Mouse (Mus musculus): ENCODE measurements around the gene Tctn1. TPM values are rescaled to one million over a fixed set of nuclear protein-coding genes. Genes with fewer than 3 reads are reported as not detected.

Tctn1 gene
- 1 to 10 TPM; 1.7 to 5.1 TPM for polyA plus RNA-seq (2017; shearing (Covaris generic))

GRCm38 (mm10) chr5:122263933-122264905 lies at the start of gene Tctn1:
Gene Tctn1, minus strand, starts transcription at chr5:122264460.

GRCm38 (mm10) chr5:122284183-122285028 lies 20.1 kb upstream of the Tctn1 start, which contains the start of gene Pptc7:
Gene Pptc7, plus strand, starts transcription at chr5:122284365.

GRCm38 (mm10) chr5:122206475-122206874 lies 57.8 kb downstream of the Tctn1 start, which contains the start of gene Hvcn1:
Gene Hvcn1, plus strand, starts transcription at chr5:122206804.

Other genes with a start within 250 kb of the Tctn1 start
- gene Cux2, start 214.4 kb downstream of the Tctn1 start, polyA plus RNA-seq (2017; shearing (Covaris generic)), result 1 to 10 TPM in 1 of 2 experiments, under 1 TPM in 1; 0.35 to 1.0 TPM
- 1 to 10 TPM in 1 of 2 experiments, not detected in 1; 2.1 TPM for gene Myl2, start 163.5 kb downstream of the Tctn1 start, polyA plus RNA-seq (2017; shearing (Covaris generic))
- gene Ccdc63, start 123.6 kb downstream of the Tctn1 start, polyA plus RNA-seq (2017; shearing (Covaris generic)), result 1 to 10 TPM in 1 of 2 experiments, under 1 TPM in 1; 0.48 to 2.1 TPM
- 100 to 1,000 TPM; 356 to 362 TPM for gene Ppp1cc, start 106.2 kb downstream of the Tctn1 start, polyA plus RNA-seq (2017; shearing (Covaris generic))
- gene Hvcn1, start 57.7 kb downstream of the Tctn1 start, polyA plus RNA-seq (2017; shearing (Covaris generic)), result 100 to 1,000 TPM in 1 of 2 experiments, 10 to 100 TPM in 1; 84.2 to 149 TPM
- gene Pptc7, start 19.9 kb upstream of the Tctn1 start, polyA plus RNA-seq (2017; shearing (Covaris generic)), result 10 to 100 TPM; 44.3 to 60.4 TPM
- gene Rad9b, start 89.8 kb upstream of the Tctn1 start, polyA plus RNA-seq (2017; shearing (Covaris generic)), result 1 to 10 TPM; 2.8 to 6.2 TPM
- 100 to 1,000 TPM; 146 to 152 TPM for gene Vps29, start 89.9 kb upstream of the Tctn1 start, polyA plus RNA-seq (2017; shearing (Covaris generic))
- 10 to 100 TPM; 72.2 to 80.2 TPM for gene Gpn3, start 107.4 kb upstream of the Tctn1 start, polyA plus RNA-seq (2017; shearing (Covaris generic))
- 10 to 100 TPM; 12.9 to 26.0 TPM for gene Fam216a, start 107.9 kb upstream of the Tctn1 start, polyA plus RNA-seq (2017; shearing (Covaris generic))
- 100 to 1,000 TPM; 450 to 472 TPM for gene Arpc3, start 127.4 kb upstream of the Tctn1 start, polyA plus RNA-seq (2017; shearing (Covaris generic))
- gene Anapc7, start 157.2 kb upstream of the Tctn1 start, polyA plus RNA-seq (2017; shearing (Covaris generic)), result 10 to 100 TPM; 34.4 to 43.3 TPM
- 10 to 100 TPM; 75.5 to 86.6 TPM for gene Atp2a2, start 237.8 kb upstream of the Tctn1 start, polyA plus RNA-seq (2017; shearing (Covaris generic))

All from inflammation-experienced regulatory T-cells (primary cell).